ENCODE assay signal across 8 mouse cellular contexts in genomic region chr12:54313211-54313845, GRCm38 (mm10).
A peak's percentile ranks its signal among the peaks of the same experiment; 100 is the strongest.
DNase-seq lines count a peak whose midpoint lies in the region; ATAC-seq and TF ChIP-seq lines count a peak whose summit lies in the region.

No protein-coding gene starts in this region.

- H3K4me2 ChIP-seq in hindbrain, embryonic 15.5 days = peak overlapping the region; percentile 88

- no peaks in the 10 kb centered on the region for H3K9me3 ChIP-seq in hindbrain, embryonic 15.5 days

- peak overlapping the region; percentile 69 for H3K27ac ChIP-seq in gastrocnemius, adult 2 months
- no peak overlapping the region for H3K27ac ChIP-seq in hindbrain, embryonic 15.5 days (replicated peaks)

- intact Hi-C loops in gastrocnemius, adult 2 months (cut with DNase I) = no loop called here
- intact Hi-C loops in left cerebral cortex, postnatal 25 days (cut with DNase I) = no loop called here

- peak; percentile 70 for DNase-seq in R1 (ENCODE audit: low read depth, low spot score)
- peak; percentile 80 to 86 for DNase-seq in cerebellum, postnatal 25 days
- DNase-seq in gastrocnemius, adult 2 months = peak; percentile 77
- peak; percentile 34 to 68 for DNase-seq in left cerebral cortex, postnatal 25 days (ENCODE audit: low spot score in 2 of 2)
- peak; percentile 47 for DNase-seq in right cerebral cortex, postnatal 25 days
- peak; percentile 60 to 64 for DNase-seq in urinary bladder, postnatal 36 days (ENCODE audit: low spot score in 2 of 2)

- no peak for TF ChIP-seq CTCF in gastrocnemius, adult 2 months (IDR thresholded peaks at IDR 0.05)

- ATAC-seq in hindbrain, embryonic 15.5 days (ENCODE audit: low FRiP score, low read depth) = peak; percentile 78
- peak; percentile 89 for ATAC-seq in megakaryocyte progenitor cell, adult 5-6 weeks (replicated peaks; ENCODE audit: poor library complexity)

- peak overlapping the region; percentile 72 for H3K4me3 ChIP-seq in gastrocnemius, adult 2 months
- peak overlapping the region; percentile 37 for H3K4me3 ChIP-seq in hindbrain, embryonic 15.5 days

- 1% methylated on average over 20 of the region's 20 CpGs for WGBS in hindbrain, embryonic 15.5 days

- no peaks in the 10 kb centered on the region for H3K36me3 ChIP-seq in hindbrain, embryonic 15.5 days

- H3K9ac ChIP-seq in hindbrain, embryonic 15.5 days = peak overlapping the region; percentile 36

- H3K4me1 ChIP-seq in hindbrain, embryonic 15.5 days (replicated peaks) = peaks cover 23% of the 10 kb centered on the region

- peaks cover 20% of the 10 kb centered on the region; the same call in 1 of the 2 replicates for H3K27me3 ChIP-seq in hindbrain, embryonic 15.5 days
